Mouse (Mus musculus): ENCODE measurements around the gene Gm17387.

Gene Gm17387

GRCm38 (mm10) chr7:141028831-141029230 is at the start of gene Gm17387:
Gene Gm17387 (plus strand): TSS chr7:141029131.
- no peak for DNase-seq (ENCODE audit: low read depth)

- no peak for DNase-seq (ENCODE audit: low read depth)
These were observed 47.2 kb upstream of the Gm17387 start for GRCm38 (mm10) chr7:140981704-140982103.

GRCm38 (mm10) chr7:140982971-140983370 is 46.0 kb upstream of the Gm17387 start:
- DNase-seq (ENCODE audit: low read depth), result no peak

GRCm38 (mm10) chr7:140987182-140988138 is 41.5 kb upstream of the Gm17387 start:
- no peak for DNase-seq (ENCODE audit: low read depth)

GRCm38 (mm10) chr7:140989022-140989421 is 39.9 kb upstream of the Gm17387 start:
- no peak for DNase-seq (ENCODE audit: low read depth)

- DNase-seq (ENCODE audit: low read depth), result no peak
These were observed 38.7 kb upstream of the Gm17387 start for GRCm38 (mm10) chr7:140990185-140990584.

GRCm38 (mm10) chr7:140990622-140991021 is 38.3 kb upstream of the Gm17387 start:
- DNase-seq (ENCODE audit: low read depth), result no peak

GRCm38 (mm10) chr7:140991117-140991689 is 37.7 kb upstream of the Gm17387 start:
- no peak for DNase-seq (ENCODE audit: low read depth)

- DNase-seq (ENCODE audit: low read depth), result no peak
These were observed 31.1 kb upstream of the Gm17387 start for GRCm38 (mm10) chr7:140997817-140998216.

GRCm38 (mm10) chr7:140998853-140999700 is 29.9 kb upstream of the Gm17387 start:
- DNase-seq (ENCODE audit: low read depth), result no peak

GRCm38 (mm10) chr7:141000881-141001708 is 27.8 kb upstream of the Gm17387 start:
- DNase-seq (ENCODE audit: low read depth), result no peak

GRCm38 (mm10) chr7:141003248-141004010 is 25.5 kb upstream of the Gm17387 start:
- no peak for DNase-seq (ENCODE audit: low read depth)

- DNase-seq (ENCODE audit: low read depth), result no peak
These were observed 22.5 kb upstream of the Gm17387 start for GRCm38 (mm10) chr7:141006446-141006845.

GRCm38 (mm10) chr7:141006914-141007313 is 22.0 kb upstream of the Gm17387 start:
- peak; percentile 73 for DNase-seq (ENCODE audit: low read depth)

- peak; percentile 88 for DNase-seq (ENCODE audit: low read depth)
These were observed 20.6 kb upstream of the Gm17387 start for GRCm38 (mm10) chr7:141008312-141008761.

GRCm38 (mm10) chr7:141008938-141009660 is 19.8 kb upstream of the Gm17387 start:
- peak; percentile 89 for DNase-seq (ENCODE audit: low read depth)

GRCm38 (mm10) chr7:141009665-141010064 is 19.3 kb upstream of the Gm17387 start:
- no peak for DNase-seq (ENCODE audit: low read depth)

- peak; percentile 83 for DNase-seq (ENCODE audit: low read depth)
These were observed 18.3 kb upstream of the Gm17387 start, which contains the start of gene Ifitm3 for GRCm38 (mm10) chr7:141010593-141010992. Gene Ifitm3 (minus strand): TSS chr7:141010770.

- no peak for DNase-seq (ENCODE audit: low read depth)
These were observed 17.6 kb upstream of the Gm17387 start for GRCm38 (mm10) chr7:141011238-141011770.

All from NIH3T3 (cell line).